Mouse (Mus musculus) liver, embryonic 11.5 days (tissue): ENCODE measurements around the gene Slc2a4. TPM values are rescaled to one million over a fixed set of nuclear protein-coding genes. Genes with fewer than 3 reads are reported as not detected.

Experiments used
- ATAC-seq: fragments of 200-750 bp; cut with Nextera tagmentation; replicated peaks from 2 replicates; pipeline ENCODE4 v1.8.0; 2017; ENCODE audit warnings: moderate number of reproducible peaks, mild to moderate bottlenecking, moderate TSS enrichment, moderate library complexity; ENCODE audit not compliant: low FRiP score
- DNase-seq: peaks from one replicate; pipeline ENCODE4 v3.0.0-alpha.2; 2017; ENCODE audit warnings: low spot score
- H3K27ac ChIP-seq: fragments of 300-500 bp; sonication (generic); 2 replicates; pipeline ENCODE4 v1.5.1; 2014; ENCODE audit warnings: mild to moderate bottlenecking, low read depth, low read length, control low read depth
- H3K27me3 ChIP-seq: fragments of 300-500 bp; sonication (generic); replicated peaks from 2 replicates; pipeline ENCODE4 v1.6.1; 2014; ENCODE audit warnings: low read length, mixed read lengths; ENCODE audit not compliant: control insufficient read depth, insufficient read depth
- H3K36me3 ChIP-seq: fragments of 300-500 bp; sonication (generic); 2 replicates; pipeline ENCODE4 v1.6.1; 2014; ENCODE audit warnings: mild to moderate bottlenecking, low read length, moderate library complexity, mixed read lengths; ENCODE audit not compliant: control insufficient read depth, insufficient read depth
- H3K4me1 ChIP-seq: fragments of 300-500 bp; sonication (generic); replicated peaks from 2 replicates; pipeline ENCODE4 v1.6.1; 2014; ENCODE audit warnings: low read length, mixed read lengths; ENCODE audit not compliant: control insufficient read depth, insufficient read depth
- H3K4me2 ChIP-seq: fragments of 300-500 bp; sonication (generic); 2 replicates; pipeline ENCODE4 v1.6.1; 2014; ENCODE audit warnings: mild to moderate bottlenecking, control low read depth, moderate library complexity
- H3K4me3 ChIP-seq: fragments of 300-500 bp; sonication (generic); 2 replicates; pipeline ENCODE4 v1.5.1; 2014; ENCODE audit warnings: low read depth, low read length, control low read depth
- H3K9ac ChIP-seq: fragments of 300-500 bp; sonication (generic); 2 replicates; pipeline ENCODE4 v1.6.1; 2014; ENCODE audit warnings: low read depth, low read length, control low read depth
- H3K9me3 ChIP-seq: fragments of 300-500 bp; sonication (generic); 2 replicates; pipeline ENCODE4 v1.6.1; 2016; ENCODE audit warnings: low read length, inconsistent platforms, mixed read lengths; ENCODE audit not compliant: control insufficient read depth
- WGBS: fragments of 180-500 bp; shearing (Covaris S2); extraction: QIAGEN DNeasy Blood & Tissue Kit; methylation state at CpG from one replicate; pipeline ENCODE4 v1.1.7; 2014; 5-methylcytosine and 5-hydroxymethylcytosine counted together
- microRNA-seq: library from miRNA; unstranded; fragments of <30 nt; microRNA quantifications from one replicate; pipeline ENCODE4, GENCODE M21; 2017; ENCODE audit warnings: borderline number of aligned reads
- polyA plus RNA-seq: library from polyadenylated mRNA; unstranded; fragments of >200 nt; fragmentation: Nextera tagmentation; extraction: Ambion mirVana; gene quantifications from 2 replicates; pipeline ENCODE4 v1.2.1, GENCODE M21; 2014

Gene Slc2a4
- polyA plus RNA-seq, 1 experiment from 2014 or later, result 7.0 TPM

- H3K4me1 ChIP-seq, result peaks cover 22% of the 10 kb centered on the region
- H3K4me2 ChIP-seq, result peak within 1 kb of the TSS; percentile 94
- under 1% methylated on average over 38 of the region's 38 CpGs for WGBS
- H3K9ac ChIP-seq, result peak within 1 kb of the TSS; percentile 91
- peaks cover 21% of the 10 kb centered on the region for H3K36me3 ChIP-seq
- H3K27me3 ChIP-seq, result no peaks in the 10 kb centered on the region
- peak within 1 kb of the TSS; percentile 85 for H3K4me3 ChIP-seq
- H3K27ac ChIP-seq, result peak within 1 kb of the TSS; percentile 98
- no peaks in the 10 kb centered on the region for H3K9me3 ChIP-seq
- ATAC-seq (peak; percentile 92), DNase-seq (peak; percentile 90)
Measured at GRCm38 (mm10) chr11:69900471-69901405, 47.2 kb downstream of the Slc2a4 start, which contains the start of the genes 2810408A11Rik and Neurl4. 2810408A11Rik (minus strand) TSS chr11:69900987. Neurl4 (plus strand) TSS chr11:69901072.

DNA sequence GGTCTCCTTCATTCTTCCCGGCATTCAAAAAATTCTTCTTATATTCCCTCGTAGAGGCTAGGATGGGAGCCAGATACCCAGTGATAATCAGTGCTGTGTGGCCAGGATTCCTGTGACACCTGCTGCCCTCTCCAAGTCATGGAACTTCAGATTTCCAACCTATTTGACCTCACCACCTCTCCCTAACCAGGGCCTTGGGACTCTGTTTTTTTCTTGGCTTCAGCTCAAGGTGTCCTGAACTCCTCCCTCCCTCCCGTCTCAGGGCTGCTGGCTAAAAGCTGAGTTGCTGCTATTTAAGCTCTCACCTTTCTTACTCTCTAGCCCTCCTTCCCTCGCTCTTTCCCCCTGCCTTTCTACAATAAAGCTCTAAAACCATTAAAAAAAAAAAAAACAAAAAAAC lies 48.1 kb downstream of the Slc2a4 start:
- no peak for ATAC-seq
- H3K4me1 ChIP-seq, result peaks cover 30% of the 10 kb centered on the region
- no peaks in the 10 kb centered on the region for H3K9me3 ChIP-seq
- peak overlapping the region; percentile 94 for H3K4me2 ChIP-seq
- no peaks in the 10 kb centered on the region for H3K27me3 ChIP-seq
- no peak for DNase-seq
- peak overlapping the region; percentile 85 for H3K4me3 ChIP-seq
- H3K9ac ChIP-seq, result no peak overlapping the region; the same call in 1 of the 2 replicates
- H3K27ac ChIP-seq, result no peak overlapping the region
- WGBS, result 37% methylated on average over 4 of the region's 4 CpGs
- peaks cover 16% of the 10 kb centered on the region for H3K36me3 ChIP-seq

- Histone ChIP-seq H3K36me3 (no peaks in the 10 kb centered on the region), H3K4me3 (peak within 1 kb of the TSS; percentile 27), H3K4me1 (peaks cover 25% of the 10 kb centered on the region), H3K4me2 (peak within 1 kb of the TSS; percentile 45), H3K27me3 (no peaks in the 10 kb centered on the region), H3K27ac (0 out of 2 replicates have a peak within 1 kb of the TSS, but pooled peaks have one; percentile 13), H3K9ac (no peak within 1 kb of the TSS), H3K9me3 (no peaks in the 10 kb centered on the region)
- ATAC-seq, result peak; percentile 75
- 46% methylated on average over 4 of the region's 4 CpGs for WGBS
- DNase-seq, result no peak
Measured at GRCm38 (mm10) chr11:69895291-69895690, 52.7 kb downstream of the Slc2a4 start, which contains the start of gene Acap1. Acap1 (minus strand) TSS chr11:69895539.

- ATAC-seq (0 out of 2 replicates have a peak, but pooled peaks have one; percentile 15), DNase-seq (no peak)
- no peaks in the 10 kb centered on the region for H3K27me3 ChIP-seq
- 39% methylated on average over 5 of the region's 5 CpGs for WGBS
- H3K27ac ChIP-seq, result 0 out of 2 replicates have a peak overlapping the region, but pooled peaks have one; percentile 13
- peak overlapping the region; percentile 45 for H3K4me2 ChIP-seq
- peaks cover 21% of the 10 kb centered on the region for H3K4me1 ChIP-seq
- no peak overlapping the region for H3K9ac ChIP-seq
- H3K36me3 ChIP-seq, result no peaks in the 10 kb centered on the region
- H3K9me3 ChIP-seq, result no peaks in the 10 kb centered on the region
- H3K4me3 ChIP-seq, result no peak overlapping the region
Measured at GRCm38 (mm10) chr11:69894671-69895070, 53.3 kb downstream of the Slc2a4 start.

Small RNA genes within 50 kb of the gene (microRNA-seq; reads per million reads assigned to microRNA genes)
- not detected for gene Gm44349

Other genes starting within 250 kb of the Slc2a4 start
- 46.1 and 48.9 TPM in 2 replicates for gene Polr2a, start 189.6 kb downstream of the Slc2a4 start, polyA plus RNA-seq
- not detected in 2 replicates for gene Slc35g3, start 186.2 kb downstream of the Slc2a4 start, polyA plus RNA-seq
- 0.90 and 1.0 TPM in 2 replicates for gene Zbtb4, start 182.3 kb downstream of the Slc2a4 start, polyA plus RNA-seq
- gene Chrnb1, start 152.2 kb downstream of the Slc2a4 start, polyA plus RNA-seq, result 1.3 and 1.4 TPM in 2 replicates
- gene Fgf11, start 146.3 kb downstream of the Slc2a4 start, polyA plus RNA-seq, result 1.2 TPM in 2 replicates
- gene Tmem102, start 142.6 kb downstream of the Slc2a4 start, polyA plus RNA-seq, result 0.96 and 1.2 TPM in 2 replicates
- not detected in 2 replicates for gene Gm39566, start 132.9 kb downstream of the Slc2a4 start, polyA plus RNA-seq
- not detected in 2 replicates for gene Spem2, start 129.7 kb downstream of the Slc2a4 start, polyA plus RNA-seq
- gene Spem1, start 126.0 kb downstream of the Slc2a4 start, polyA plus RNA-seq, result not detected in 2 replicates
- 2.8 and 3.4 TPM in 2 replicates for gene Nlgn2, start 110.4 kb downstream of the Slc2a4 start, polyA plus RNA-seq
- gene Tmem256, start 109.7 kb downstream of the Slc2a4 start, polyA plus RNA-seq, result 336 and 370 TPM in 2 replicates
- 63.5 and 70.1 TPM in 2 replicates for gene Plscr3, start 101.8 kb downstream of the Slc2a4 start, polyA plus RNA-seq
- gene Tnk1, start 89.5 kb downstream of the Slc2a4 start, polyA plus RNA-seq, result 0.57 and 0.62 TPM in 2 replicates
- gene Tmem95, start 70.2 kb downstream of the Slc2a4 start, polyA plus RNA-seq, result not detected in 2 replicates
- 2.3 and 3.6 TPM in 2 replicates for gene Kctd11, start 66.8 kb downstream of the Slc2a4 start, polyA plus RNA-seq
- 8.6 and 8.7 TPM in 2 replicates for gene Acap1, start 52.6 kb downstream of the Slc2a4 start, polyA plus RNA-seq
- gene 2810408A11Rik, start 47.2 kb downstream of the Slc2a4 start, polyA plus RNA-seq, result 3.2 and 4.0 TPM in 2 replicates
- gene Neurl4, start 47.1 kb downstream of the Slc2a4 start, polyA plus RNA-seq, result 9.5 and 10.5 TPM in 2 replicates
- 121 and 130 TPM in 2 replicates for gene Gps2, start 34.3 kb downstream of the Slc2a4 start, polyA plus RNA-seq
- 2,995 and 3,090 TPM in 2 replicates for gene Eif5a, start 26.2 kb downstream of the Slc2a4 start, polyA plus RNA-seq
- 1.3 and 1.7 TPM in 2 replicates for gene Ybx2, start 12.4 kb downstream of the Slc2a4 start, polyA plus RNA-seq
- 4.0 and 5.1 TPM in 2 replicates for gene Cldn7, start 16.6 kb upstream of the Slc2a4 start, polyA plus RNA-seq
- gene Ctdnep1, start 33.0 kb upstream of the Slc2a4 start, polyA plus RNA-seq, result 20.8 and 24.0 TPM in 2 replicates
- gene Elp5, start 34.3 kb upstream of the Slc2a4 start, polyA plus RNA-seq, result 131 and 146 TPM in 2 replicates
- gene Gabarap, start 43.0 kb upstream of the Slc2a4 start, polyA plus RNA-seq, result 302 and 311 TPM in 2 replicates
- 33.2 and 36.6 TPM in 2 replicates for gene Phf23, start 47.6 kb upstream of the Slc2a4 start, polyA plus RNA-seq
- gene Dvl2, start 52.4 kb upstream of the Slc2a4 start, polyA plus RNA-seq, result 22.1 and 23.3 TPM in 2 replicates
- gene Acadvl, start 67.2 kb upstream of the Slc2a4 start, polyA plus RNA-seq, result 85.7 and 89.7 TPM in 2 replicates
- gene Dlg4, start 68.8 kb upstream of the Slc2a4 start, polyA plus RNA-seq, result 9.3 and 9.4 TPM in 2 replicates
- gene Asgr1, start 105.9 kb upstream of the Slc2a4 start, polyA plus RNA-seq, result 0.40 and 0.66 TPM in 2 replicates
- gene Asgr2, start 144.5 kb upstream of the Slc2a4 start, polyA plus RNA-seq, result 4.3 and 5.8 TPM in 2 replicates
- 0.63 and 1.5 TPM in 2 replicates for gene Mgl2, start 182.1 kb upstream of the Slc2a4 start, polyA plus RNA-seq
- gene Clec10a, start 208.0 kb upstream of the Slc2a4 start, polyA plus RNA-seq, result 0.41 and 0.53 TPM in 2 replicates